Mouse (Mus musculus): ENCODE results near the gene Mta3. TPM values are rescaled to one million over a fixed set of nuclear protein-coding genes. Genes with fewer than 3 reads are reported as not detected.

Mta3 gene
- polyA plus RNA-seq, 1 experiment from 2014 or later, result 30.8 TPM

- no peaks in the 10 kb centered on the region for H3K27me3 ChIP-seq (replicated peaks; ENCODE audit: control insufficient read depth, insufficient read depth, low read length)
- H3K4me3 ChIP-seq (ENCODE audit: low read depth, low read length), result no peak overlapping the region
- H3K9me3 ChIP-seq (ENCODE audit: control insufficient read depth, low read length), result no peaks in the 10 kb centered on the region
- no peak overlapping the region for H3K9ac ChIP-seq (ENCODE audit: low read depth, low read length)
- DNase-seq (ENCODE audit: low spot score) (peak; percentile 17), ATAC-seq (ENCODE audit: low read depth) (peak; percentile 62)
- H3K27ac ChIP-seq (replicated peaks; ENCODE audit: low read depth, low read length), result no peak overlapping the region
- 52% methylated on average over 9 of the region's 9 CpGs for WGBS
- no peak overlapping the region for H3K4me2 ChIP-seq (ENCODE audit: low read depth, low read length)
- no peaks in the 10 kb centered on the region for H3K4me1 ChIP-seq (ENCODE audit: control insufficient read depth, insufficient read depth, low read length)
- peaks cover 35% of the 10 kb centered on the region for H3K36me3 ChIP-seq (ENCODE audit: control insufficient read depth, insufficient read depth, low read length)
These were observed 98.0 kb downstream of the Mta3 start for GRCm38 (mm10) chr17:83803987-83804386.

DNA sequence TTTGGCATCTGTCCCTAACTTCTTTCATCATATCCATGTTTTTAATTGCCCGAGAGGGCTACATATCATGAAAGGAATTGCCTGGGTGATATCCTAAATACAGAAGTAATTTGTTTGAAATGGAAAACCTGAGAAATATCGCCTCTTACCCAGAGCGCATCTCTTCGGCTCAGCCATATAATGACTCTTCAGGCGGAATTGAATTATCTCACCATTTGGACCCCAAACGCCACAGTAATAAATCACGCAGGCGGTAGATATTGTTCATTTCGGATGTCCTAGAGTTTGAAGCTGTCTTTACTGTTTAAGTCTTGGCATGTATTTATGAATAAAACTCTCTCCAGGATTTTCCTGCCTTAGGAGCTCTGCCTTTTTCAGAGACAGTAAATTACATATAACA lies 99.1 kb downstream of the Mta3 start:
- no peaks in the 10 kb centered on the region for H3K9me3 ChIP-seq (ENCODE audit: control insufficient read depth, low read length)
- ATAC-seq (ENCODE audit: low read depth) (no peak), DNase-seq (ENCODE audit: low spot score) (no peak)
- no peaks in the 10 kb centered on the region for H3K27me3 ChIP-seq (replicated peaks; ENCODE audit: control insufficient read depth, insufficient read depth, low read length)
- no peaks in the 10 kb centered on the region for H3K4me1 ChIP-seq (ENCODE audit: control insufficient read depth, insufficient read depth, low read length)
- H3K4me2 ChIP-seq (ENCODE audit: low read depth, low read length), result no peak overlapping the region
- H3K4me3 ChIP-seq (ENCODE audit: low read depth, low read length), result no peak overlapping the region
- no peak overlapping the region for H3K27ac ChIP-seq (replicated peaks; ENCODE audit: low read depth, low read length)
- 88% methylated on average over 9 of the region's 9 CpGs for WGBS
- no peak overlapping the region for H3K9ac ChIP-seq (ENCODE audit: low read depth, low read length)
- peaks cover 46% of the 10 kb centered on the region for H3K36me3 ChIP-seq (ENCODE audit: control insufficient read depth, insufficient read depth, low read length)

GRCm38 (mm10) chr17:83807345-83807744 lies 101.4 kb downstream of the Mta3 start:
- Histone ChIP-seq H3K27me3 (replicated peaks; ENCODE audit: control insufficient read depth, insufficient read depth, low read length) (no peaks in the 10 kb centered on the region), H3K4me3 (ENCODE audit: low read depth, low read length) (no peak overlapping the region), H3K36me3 (ENCODE audit: control insufficient read depth, insufficient read depth, low read length) (peaks cover 60% of the 10 kb centered on the region), H3K4me2 (ENCODE audit: low read depth, low read length) (no peak overlapping the region), H3K9ac (ENCODE audit: low read depth, low read length) (no peak overlapping the region), H3K4me1 (ENCODE audit: control insufficient read depth, insufficient read depth, low read length) (no peaks in the 10 kb centered on the region), H3K9me3 (ENCODE audit: control insufficient read depth, low read length) (no peaks in the 10 kb centered on the region), H3K27ac (replicated peaks; ENCODE audit: low read depth, low read length) (no peak overlapping the region)
- no peak for DNase-seq (ENCODE audit: low spot score)
- no peak for ATAC-seq (ENCODE audit: low read depth)
- 76% methylated on average over 7 of the region's 7 CpGs for WGBS

- no peaks in the 10 kb centered on the region for H3K27me3 ChIP-seq (replicated peaks; ENCODE audit: control insufficient read depth, insufficient read depth, low read length)
- DNase-seq (ENCODE audit: low spot score), result peak; percentile 57
- peaks cover 63% of the 10 kb centered on the region for H3K36me3 ChIP-seq (ENCODE audit: control insufficient read depth, insufficient read depth, low read length)
- H3K4me3 ChIP-seq (ENCODE audit: low read depth, low read length), result no peak overlapping the region
- no peaks in the 10 kb centered on the region for H3K9me3 ChIP-seq (ENCODE audit: control insufficient read depth, low read length)
- no peak overlapping the region for H3K27ac ChIP-seq (replicated peaks; ENCODE audit: low read depth, low read length)
- WGBS, result 74% methylated on average over 11 of the region's 11 CpGs
- H3K9ac ChIP-seq (ENCODE audit: low read depth, low read length), result no peak overlapping the region
- no peak overlapping the region for H3K4me2 ChIP-seq (ENCODE audit: low read depth, low read length)
- no peaks in the 10 kb centered on the region for H3K4me1 ChIP-seq (ENCODE audit: control insufficient read depth, insufficient read depth, low read length)
- ATAC-seq (ENCODE audit: low read depth), result no peak
These were observed 101.9 kb downstream of the Mta3 start for GRCm38 (mm10) chr17:83807778-83808398.

DNA sequence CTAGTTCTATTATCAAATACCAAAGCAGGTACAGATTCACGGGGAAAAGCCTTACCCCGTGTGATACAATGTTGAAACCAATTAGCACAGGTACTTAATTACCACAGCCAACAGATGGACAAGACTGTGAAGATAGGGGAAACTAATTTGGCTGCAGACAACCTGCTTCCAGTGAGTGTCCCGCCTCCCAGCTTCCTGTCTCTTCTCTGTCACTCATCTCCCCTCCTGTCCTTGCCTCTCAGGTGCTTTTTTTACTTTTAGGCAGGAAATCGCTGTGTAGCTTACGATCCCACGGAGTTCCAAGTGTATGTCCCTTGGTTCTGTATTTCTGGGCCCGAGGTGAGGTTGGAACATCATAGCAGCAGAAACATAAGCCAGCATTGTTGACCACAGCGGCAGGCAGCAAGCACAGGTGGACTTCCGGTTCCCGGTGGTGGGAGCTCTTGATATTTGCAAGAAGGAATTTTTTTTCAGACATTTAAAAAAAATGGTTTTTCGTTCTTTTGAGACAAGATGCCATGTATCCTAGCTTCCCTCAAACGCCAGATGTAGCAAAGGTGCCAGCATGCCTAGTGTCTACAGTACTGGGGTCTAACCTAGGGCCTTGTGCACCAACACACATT lies 102.6 kb downstream of the Mta3 start:
- ATAC-seq (ENCODE audit: low read depth), result no peak
- no peaks in the 10 kb centered on the region for H3K4me1 ChIP-seq (ENCODE audit: control insufficient read depth, insufficient read depth, low read length)
- H3K4me3 ChIP-seq (ENCODE audit: low read depth, low read length), result no peak overlapping the region
- no peak overlapping the region for H3K4me2 ChIP-seq (ENCODE audit: low read depth, low read length)
- H3K9me3 ChIP-seq (ENCODE audit: control insufficient read depth, low read length), result no peaks in the 10 kb centered on the region
- H3K27ac ChIP-seq (replicated peaks; ENCODE audit: low read depth, low read length), result no peak overlapping the region
- WGBS, result 88% methylated on average over 12 of the region's 12 CpGs
- H3K9ac ChIP-seq (ENCODE audit: low read depth, low read length), result no peak overlapping the region
- H3K27me3 ChIP-seq (replicated peaks; ENCODE audit: control insufficient read depth, insufficient read depth, low read length), result no peaks in the 10 kb centered on the region
- peaks cover 63% of the 10 kb centered on the region for H3K36me3 ChIP-seq (ENCODE audit: control insufficient read depth, insufficient read depth, low read length)
- DNase-seq (ENCODE audit: low spot score), result no peak

GRCm38 (mm10) chr17:83809197-83809829 lies 103.3 kb downstream of the Mta3 start:
- H3K27ac ChIP-seq (replicated peaks; ENCODE audit: low read depth, low read length), result no peak overlapping the region
- no peaks in the 10 kb centered on the region for H3K27me3 ChIP-seq (replicated peaks; ENCODE audit: control insufficient read depth, insufficient read depth, low read length)
- DNase-seq (ENCODE audit: low spot score), result no peak
- no peak overlapping the region for H3K4me2 ChIP-seq (ENCODE audit: low read depth, low read length)
- H3K9me3 ChIP-seq (ENCODE audit: control insufficient read depth, low read length), result no peaks in the 10 kb centered on the region
- 86% methylated on average over 17 of the region's 17 CpGs for WGBS
- no peak overlapping the region for H3K9ac ChIP-seq (ENCODE audit: low read depth, low read length)
- no peak for ATAC-seq (ENCODE audit: low read depth)
- peaks cover 59% of the 10 kb centered on the region for H3K36me3 ChIP-seq (ENCODE audit: control insufficient read depth, insufficient read depth, low read length)
- no peaks in the 10 kb centered on the region for H3K4me1 ChIP-seq (ENCODE audit: control insufficient read depth, insufficient read depth, low read length)
- H3K4me3 ChIP-seq (ENCODE audit: low read depth, low read length), result no peak overlapping the region

DNA sequence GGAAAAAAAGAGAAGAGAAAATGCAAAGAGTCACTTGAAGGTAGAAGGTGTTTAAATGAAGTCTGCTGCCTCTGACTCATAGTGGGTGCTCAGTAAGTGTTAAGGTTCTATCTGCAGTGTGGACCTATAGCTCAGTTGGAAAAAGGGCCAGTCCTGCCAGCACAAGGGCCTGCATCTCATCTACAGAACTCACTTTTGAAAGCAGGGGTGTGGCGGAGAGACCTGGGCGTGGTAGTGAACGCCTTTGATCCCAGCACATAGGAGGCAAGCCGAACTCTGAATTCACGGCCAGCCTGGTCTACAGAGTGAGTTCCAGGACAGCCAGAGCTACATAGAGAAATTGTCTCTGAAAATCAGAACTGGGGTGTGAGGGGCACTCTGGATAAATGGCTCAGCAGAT lies 104.3 kb downstream of the Mta3 start:
- Histone ChIP-seq H3K27ac (replicated peaks; ENCODE audit: low read depth, low read length) (no peak overlapping the region), H3K9ac (ENCODE audit: low read depth, low read length) (no peak overlapping the region), H3K4me1 (ENCODE audit: control insufficient read depth, insufficient read depth, low read length) (no peaks in the 10 kb centered on the region), H3K9me3 (ENCODE audit: control insufficient read depth, low read length) (no peaks in the 10 kb centered on the region), H3K27me3 (replicated peaks; ENCODE audit: control insufficient read depth, insufficient read depth, low read length) (no peaks in the 10 kb centered on the region), H3K4me2 (ENCODE audit: low read depth, low read length) (no peak overlapping the region), H3K4me3 (ENCODE audit: low read depth, low read length) (no peak overlapping the region), H3K36me3 (ENCODE audit: control insufficient read depth, insufficient read depth, low read length) (peaks cover 50% of the 10 kb centered on the region)
- DNase-seq (ENCODE audit: low spot score) (no peak), ATAC-seq (ENCODE audit: low read depth) (no peak)
- WGBS, result 87% methylated on average over 5 of the region's 5 CpGs

GRCm38 (mm10) chr17:83812200-83812944 lies 106.4 kb downstream of the Mta3 start:
- ATAC-seq (ENCODE audit: low read depth) (no peak), DNase-seq (ENCODE audit: low spot score) (no peak)
- no peak overlapping the region for H3K4me2 ChIP-seq (ENCODE audit: low read depth, low read length)
- WGBS, result 91% methylated on average over 17 of the region's 17 CpGs
- H3K27ac ChIP-seq (replicated peaks; ENCODE audit: low read depth, low read length), result no peak overlapping the region
- H3K4me1 ChIP-seq (ENCODE audit: control insufficient read depth, insufficient read depth, low read length), result no peaks in the 10 kb centered on the region
- H3K36me3 ChIP-seq (ENCODE audit: control insufficient read depth, insufficient read depth, low read length), result peaks cover 31% of the 10 kb centered on the region; the same call in 1 of the 2 replicates
- H3K9me3 ChIP-seq (ENCODE audit: control insufficient read depth, low read length), result no peaks in the 10 kb centered on the region
- no peak overlapping the region for H3K9ac ChIP-seq (ENCODE audit: low read depth, low read length)
- no peak overlapping the region for H3K4me3 ChIP-seq (ENCODE audit: low read depth, low read length)
- no peaks in the 10 kb centered on the region for H3K27me3 ChIP-seq (replicated peaks; ENCODE audit: control insufficient read depth, insufficient read depth, low read length)

Data from embryonic facial prominence, embryonic 14.5 days (tissue).